8 mouse cellular contexts compared by ENCODE assay signal in genomic region chr9:108003531-108003890, GRCm38 (mm10). TPM values are rescaled to one million over a fixed set of nuclear protein-coding genes. Genes with fewer than 3 reads are reported as not detected.
DNase-seq lines count a peak whose midpoint lies in the region; ATAC-seq and TF ChIP-seq lines count a peak whose summit lies in the region.

No protein-coding gene starts in this region.

- intact Hi-C loops in heart, postnatal 25 days (cut with DNase I) = loop anchor here (5.0 kb wide), 1 partner anchor 49 kb away; the partner anchor contains the start of gene Amigo3

- no peak for ATAC-seq in embryonic facial prominence, embryonic 15.5 days (ENCODE audit: insufficient number of reproducible peaks, low FRiP score, low TSS enrichment, low read depth)
- no peak for ATAC-seq in intestine, embryonic 15.5 days
- no peak for ATAC-seq in midbrain, embryonic 14.5 days (ENCODE audit: low FRiP score, low TSS enrichment)

- H3K36me3 ChIP-seq in heart, embryonic 10.5 days = 0 out of 2 replicates have a peak, but pooled peaks cover 9% of the 10 kb centered on the region
- no peaks in the 10 kb centered on the region for H3K36me3 ChIP-seq in ES-E14 (ENCODE audit: control insufficient read depth, insufficient read depth, low read length, poor library complexity, severe bottlenecking)
- no peaks in the 10 kb centered on the region for H3K36me3 ChIP-seq in embryonic facial prominence, embryonic 15.5 days
- no peaks in the 10 kb centered on the region for H3K36me3 ChIP-seq in intestine, embryonic 15.5 days
- no peaks in the 10 kb centered on the region for H3K36me3 ChIP-seq in midbrain, embryonic 14.5 days (ENCODE audit: control insufficient read depth, insufficient read depth, low read length)

- no peaks in the 10 kb centered on the region for H3K9me3 ChIP-seq in heart, embryonic 10.5 days
- H3K9me3 ChIP-seq in ES-E14 (ENCODE audit: control insufficient read depth, insufficient read depth, low read depth, low read length) = no peaks in the 10 kb centered on the region
- no peaks in the 10 kb centered on the region for H3K9me3 ChIP-seq in embryonic facial prominence, embryonic 15.5 days (replicated peaks)
- H3K9me3 ChIP-seq in intestine, embryonic 15.5 days = no peaks in the 10 kb centered on the region
- H3K9me3 ChIP-seq in midbrain, embryonic 14.5 days (ENCODE audit: control insufficient read depth, low read length) = no peaks in the 10 kb centered on the region

- in situ Hi-C loops in ES-E14 (cut with MboI; ENCODE audit: low sequenced_read_pairs in 2 of 2, unreplicated experiment in 2 of 2) = no loop called here

- peaks cover 29% of the 10 kb centered on the region for H3K4me1 ChIP-seq in heart, embryonic 10.5 days
- peaks cover 0 to 8% of the 10 kb centered on the region in 2 experiments; a peak in 2 of 4 replicates for H3K4me1 ChIP-seq in ES-E14 (ENCODE audit: control insufficient read depth in 2 of 2, insufficient read depth in 2 of 2, low read length in 2 of 2, poor library complexity in 1 of 2)
- H3K4me1 ChIP-seq in embryonic facial prominence, embryonic 15.5 days = peaks cover 26% of the 10 kb centered on the region
- H3K4me1 ChIP-seq in intestine, embryonic 15.5 days (replicated peaks) = peaks cover 12% of the 10 kb centered on the region
- H3K4me1 ChIP-seq in midbrain, embryonic 14.5 days (ENCODE audit: control insufficient read depth, insufficient read depth, low read length) = peaks cover 23% of the 10 kb centered on the region

- H3K4me2 ChIP-seq in embryonic facial prominence, embryonic 15.5 days (replicated peaks) = peak overlapping the region; percentile 63
- H3K4me2 ChIP-seq in intestine, embryonic 15.5 days (replicated peaks) = peak overlapping the region; percentile 73
- H3K4me2 ChIP-seq in midbrain, embryonic 14.5 days (ENCODE audit: low read length) = peak overlapping the region; percentile 90

- DNase-seq in heart, embryonic 10.5 days (ENCODE audit: low spot score) = no peak
- DNase-seq in heart, postnatal 25 days (ENCODE audit: low spot score) = no peak
- no peak for DNase-seq in ES-E14 (ENCODE audit: low read depth, low spot score)
- peak; percentile 60 for DNase-seq in midbrain, embryonic 14.5 days
- peak; percentile 66 for DNase-seq in thymus, postnatal 4 days
- no peak for DNase-seq in right cerebral cortex, postnatal 10 days (ENCODE audit: low spot score in 2 of 2)

- no peaks in the 10 kb centered on the region for H3K27me3 ChIP-seq in heart, embryonic 10.5 days (ENCODE audit: insufficient read depth, poor library complexity, severe bottlenecking)
- H3K27me3 ChIP-seq in embryonic facial prominence, embryonic 15.5 days = no peaks in the 10 kb centered on the region
- no peaks in the 10 kb centered on the region for H3K27me3 ChIP-seq in intestine, embryonic 15.5 days (replicated peaks)
- no peaks in the 10 kb centered on the region for H3K27me3 ChIP-seq in midbrain, embryonic 14.5 days (ENCODE audit: control insufficient read depth, insufficient read depth, low read length)

- peak overlapping the region; percentile 92 for H3K9ac ChIP-seq in ES-E14 (ENCODE audit: insufficient read depth, low read depth, low read length, poor library complexity, severe bottlenecking)
- peak overlapping the region; percentile 99 for H3K9ac ChIP-seq in embryonic facial prominence, embryonic 15.5 days
- H3K9ac ChIP-seq in intestine, embryonic 15.5 days = peak overlapping the region; percentile 99
- H3K9ac ChIP-seq in midbrain, embryonic 14.5 days (replicated peaks; ENCODE audit: low read length) = peak overlapping the region; percentile 94

- WGBS in heart, embryonic 10.5 days = 31% methylated on average over 8 of the region's 8 CpGs
- WGBS in embryonic facial prominence, embryonic 15.5 days = 9% methylated on average over 8 of the region's 8 CpGs
- WGBS in intestine, embryonic 15.5 days = 14% methylated on average over 8 of the region's 8 CpGs
- WGBS in midbrain, embryonic 14.5 days = 19% methylated on average over 8 of the region's 8 CpGs

- H3K4me3 ChIP-seq in heart, embryonic 10.5 days = peak overlapping the region; percentile 99
- H3K4me3 ChIP-seq in ES-E14 (ENCODE audit: insufficient read depth in 1 of 2, low read depth in 1 of 2, low read length in 2 of 2, poor library complexity in 1 of 2, severe bottlenecking in 1 of 2) = peak overlapping the region; percentile 87 to 93
- H3K4me3 ChIP-seq in embryonic facial prominence, embryonic 15.5 days (replicated peaks) = peak overlapping the region; percentile 100
- H3K4me3 ChIP-seq in intestine, embryonic 15.5 days (replicated peaks) = peak overlapping the region; percentile 100
- H3K4me3 ChIP-seq in midbrain, embryonic 14.5 days (replicated peaks; ENCODE audit: low read depth, low read length) = peak overlapping the region; percentile 96

- H3K27ac ChIP-seq in heart, embryonic 10.5 days = peak overlapping the region; percentile 98
- no peak overlapping the region for H3K27ac ChIP-seq in ES-E14 (ENCODE audit: insufficient read depth, low read depth, low read length, poor library complexity, severe bottlenecking)
- H3K27ac ChIP-seq in embryonic facial prominence, embryonic 15.5 days (replicated peaks) = peak overlapping the region; percentile 96
- H3K27ac ChIP-seq in intestine, embryonic 15.5 days = peak overlapping the region; percentile 95; the same call in 1 of the 2 replicates
- H3K27ac ChIP-seq in midbrain, embryonic 14.5 days (replicated peaks; ENCODE audit: low read depth, low read length) = peak overlapping the region; percentile 95

TF ChIP-seq in ES-E14, 5 proteins besides CTCF, POLR2A, EP300 and RAD21:
- no peak for TF ChIP-seq MAFK (IDR thresholded peaks at IDR 0.05; ENCODE audit: insufficient read depth, low read depth, low read length)
- no peak for TF ChIP-seq ZC3H11A (IDR thresholded peaks at IDR 0.05; ENCODE audit: borderline replicate concordance, low read depth, low read length)
- TF ChIP-seq CHD2 (IDR thresholded peaks at IDR 0.05; ENCODE audit: low read depth, low read length) = no peak

RNA-seq across cellular contexts. Expression of gene Ip6k1, which starts 1.2 kb away (rescaled TPM):
- 40.7 and 42.3 TPM in 2 replicates for polyA plus RNA-seq in heart, embryonic 10.5 days (2016; fragmentation: Nextera tagmentation; extraction: Ambion mirVana)
- total RNA-seq in heart, postnatal 25 days (2021) = 10 to 100 TPM; 44.8 TPM
- total RNA-seq in ES-E14 (2012; rRNA removed) = 41.0 and 53.9 TPM in 2 replicates
- polyA plus RNA-seq in embryonic facial prominence, embryonic 15.5 days (2015; fragmentation: Nextera tagmentation; extraction: Ambion mirVana) = 67.9 and 68.7 TPM in 2 replicates
- 41.7 and 42.1 TPM in 2 replicates for polyA plus RNA-seq in intestine, embryonic 15.5 days (2015; fragmentation: Nextera tagmentation; extraction: Ambion mirVana)
- polyA plus RNA-seq in midbrain, embryonic 14.5 days (2014; fragmentation: Nextera tagmentation; extraction: Ambion mirVana) = 61.1 and 64.4 TPM in 2 replicates

RNA-seq across cellular contexts. Expression of gene Gm20662, which starts 7.4 kb away (rescaled TPM):
- polyA plus RNA-seq in heart, embryonic 10.5 days (2016; fragmentation: Nextera tagmentation; extraction: Ambion mirVana) = 0.69 and 1.0 TPM in 2 replicates
- total RNA-seq in heart, postnatal 25 days (2021) = 1 to 10 TPM; 1.1 to 1.4 TPM
- total RNA-seq in ES-E14 (2012; rRNA removed) = 0.45 and 0.63 TPM in 2 replicates
- 0.52 and 0.64 TPM in 2 replicates for polyA plus RNA-seq in embryonic facial prominence, embryonic 15.5 days (2015; fragmentation: Nextera tagmentation; extraction: Ambion mirVana)
- polyA plus RNA-seq in intestine, embryonic 15.5 days (2015; fragmentation: Nextera tagmentation; extraction: Ambion mirVana) = 0.10 and 0.42 TPM in 2 replicates
- polyA plus RNA-seq in midbrain, embryonic 14.5 days (2014; fragmentation: Nextera tagmentation; extraction: Ambion mirVana) = 0.72 TPM in 1 of 2 replicates, not detected in the other

RNA-seq across cellular contexts. Expression of gene Cdhr4, which starts 11.2 kb away (rescaled TPM):
- 4.0 and 5.2 TPM in 2 replicates for polyA plus RNA-seq in heart, embryonic 10.5 days (2016; fragmentation: Nextera tagmentation; extraction: Ambion mirVana)
- 1 to 10 TPM in 1 of 2 experiments, under 1 TPM in 1; 0.87 to 1.0 TPM for total RNA-seq in heart, postnatal 25 days (2021)
- total RNA-seq in ES-E14 (2012; rRNA removed) = 1.2 and 2.4 TPM in 2 replicates
- 9.5 and 12.7 TPM in 2 replicates for polyA plus RNA-seq in embryonic facial prominence, embryonic 15.5 days (2015; fragmentation: Nextera tagmentation; extraction: Ambion mirVana)
- 8.4 and 9.4 TPM in 2 replicates for polyA plus RNA-seq in intestine, embryonic 15.5 days (2015; fragmentation: Nextera tagmentation; extraction: Ambion mirVana)
- polyA plus RNA-seq in midbrain, embryonic 14.5 days (2014; fragmentation: Nextera tagmentation; extraction: Ambion mirVana) = 1.1 and 1.2 TPM in 2 replicates

RNA-seq across cellular contexts. Expression of gene Inka1, which starts 17.8 kb away (rescaled TPM):
- polyA plus RNA-seq in heart, embryonic 10.5 days (2016; fragmentation: Nextera tagmentation; extraction: Ambion mirVana) = 58.7 and 71.1 TPM in 2 replicates
- 10 to 100 TPM in 1 of 2 experiments, 1 to 10 TPM in 1; 9.9 to 11.1 TPM for total RNA-seq in heart, postnatal 25 days (2021)
- total RNA-seq in ES-E14 (2012; rRNA removed) = 3.0 and 6.1 TPM in 2 replicates
- 90.4 and 97.1 TPM in 2 replicates for polyA plus RNA-seq in embryonic facial prominence, embryonic 15.5 days (2015; fragmentation: Nextera tagmentation; extraction: Ambion mirVana)
- polyA plus RNA-seq in intestine, embryonic 15.5 days (2015; fragmentation: Nextera tagmentation; extraction: Ambion mirVana) = 40.3 and 41.8 TPM in 2 replicates
- polyA plus RNA-seq in midbrain, embryonic 14.5 days (2014; fragmentation: Nextera tagmentation; extraction: Ambion mirVana) = 12.1 and 13.3 TPM in 2 replicates

RNA-seq across cellular contexts. Expression of gene Gm20661, which starts 20.7 kb away (rescaled TPM):
- polyA plus RNA-seq in heart, embryonic 10.5 days (2016; fragmentation: Nextera tagmentation; extraction: Ambion mirVana) = 2.2 and 3.4 TPM in 2 replicates
- total RNA-seq in heart, postnatal 25 days (2021) = under 1 TPM in 1 of 2 experiments, not detected in 1; 0.60 TPM
- total RNA-seq in ES-E14 (2012; rRNA removed) = 0.18 and 0.53 TPM in 2 replicates
- polyA plus RNA-seq in embryonic facial prominence, embryonic 15.5 days (2015; fragmentation: Nextera tagmentation; extraction: Ambion mirVana) = 6.4 and 6.9 TPM in 2 replicates
- polyA plus RNA-seq in intestine, embryonic 15.5 days (2015; fragmentation: Nextera tagmentation; extraction: Ambion mirVana) = 5.7 and 7.2 TPM in 2 replicates
- polyA plus RNA-seq in midbrain, embryonic 14.5 days (2014; fragmentation: Nextera tagmentation; extraction: Ambion mirVana) = 0.47 and 0.49 TPM in 2 replicates

Comparison
In these comparisons a context has a peak if more than half of its experiments do, and no peak if none do; other contexts are left out.
1. DNase-seq: peak in midbrain, embryonic 14.5 days (single experiment) and thymus, postnatal 4 days (single experiment); none in heart, embryonic 10.5 days (single experiment), heart, postnatal 25 days (single experiment), ES-E14 (single experiment) and right cerebral cortex, postnatal 10 days (0 of 2).
2. Peak in every context shown above with its lines, with median percentiles within 50 percentile points of each other: H3K4me3 ChIP-seq, H3K9ac ChIP-seq and H3K4me2 ChIP-seq.